Mouse (Mus musculus): ENCODE measurements around the gene Gm13275.
A peak's percentile ranks its signal among the peaks of the same experiment; 100 is the strongest.

GRCm38 (mm10) chr4:88830523-88830922 is 36.2 kb downstream of the Gm13275 start:
- no peak for TF ChIP-seq POLR2A (IDR thresholded peaks at IDR 0.05; ENCODE audit: control insufficient read depth in 1 of 2, insufficient read depth in 1 of 2, low read depth in 1 of 2, low read length in 2 of 2, poor library complexity in 1 of 2)
- no peak; the same call in 1 of the 2 replicates for TF ChIP-seq TCF12 (IDR thresholded peaks at IDR 0.05; ENCODE audit: low read depth, low read length)
- TF ChIP-seq EP300 (IDR thresholded peaks at IDR 0.05; ENCODE audit: low read depth in 1 of 2, low read length in 2 of 2), result no peak
- peak; percentile 38 for TF ChIP-seq RAD21 (IDR thresholded peaks at IDR 0.05; ENCODE audit: low read depth, low read length)
- no peak for TF ChIP-seq HCFC1 (IDR thresholded peaks at IDR 0.05; ENCODE audit: low read depth, low read length)
- TF ChIP-seq MXI1 (IDR thresholded peaks at IDR 0.05; ENCODE audit: low read depth, low read length), result no peak
- peak in 2 of 3 experiments; percentile 57 to 76; a peak in 4 of 6 replicates for TF ChIP-seq CTCF (IDR thresholded peaks at IDR 0.05 in 2 of 3, conservative IDR thresholded peaks at IDR 0.05 in 1 of 3; ENCODE audit: control insufficient read depth in 1 of 3, insufficient read depth in 1 of 3, low read depth in 2 of 3, low read length in 3 of 3, poor library complexity in 1 of 3, severe bottlenecking in 1 of 3)
- peak; percentile 83 for TF ChIP-seq ZNF384 (IDR thresholded peaks at IDR 0.05; ENCODE audit: low read depth, low read length)
- TF ChIP-seq GATA1 (IDR thresholded peaks at IDR 0.05; ENCODE audit: low read depth, low read length), result no peak

Measured in MEL (cell line).